Mouse (Mus musculus) kidney, postnatal 0 days (tissue): ENCODE results near the gene Psmd2. TPM values are rescaled to one million over a fixed set of nuclear protein-coding genes. Genes with fewer than 3 reads are reported as not detected.

ENCODE experiments used
- ATAC-seq: fragments of 200-750 bp; cut with Nextera tagmentation; replicated peaks from 2 replicates; pipeline ENCODE4 v1.8.0; 2017; ENCODE audit warnings: low read depth, moderate number of reproducible peaks, moderate TSS enrichment, moderate library complexity; ENCODE audit not compliant: low FRiP score
- DNase-seq: peaks from one replicate; pipeline ENCODE4 v3.0.0-alpha.2; 2016; ENCODE audit warnings: low spot score
- H3K27ac ChIP-seq: fragments of 300-500 bp; sonication (generic); 2 replicates; pipeline ENCODE4 v1.5.1; 2014; ENCODE audit warnings: mild to moderate bottlenecking
- H3K27me3 ChIP-seq: fragments of 300-500 bp; sonication (generic); 2 replicates; pipeline ENCODE4 v1.6.1; 2014; ENCODE audit warnings: low read length, mixed read lengths; ENCODE audit not compliant: insufficient read depth
- H3K36me3 ChIP-seq: fragments of 300-500 bp; sonication (generic); 2 replicates; pipeline ENCODE4 v1.6.1; 2014; ENCODE audit warnings: low read length, mixed read lengths; ENCODE audit not compliant: insufficient read depth
- H3K4me1 ChIP-seq: fragments of 300-500 bp; sonication (generic); replicated peaks from 2 replicates; pipeline ENCODE4 v1.6.1; 2014; ENCODE audit warnings: antibody characterized with exemption, low read length, mixed read lengths; ENCODE audit not compliant: insufficient read depth
- H3K4me2 ChIP-seq: fragments of 300-500 bp; sonication (generic); 2 replicates; pipeline ENCODE4 v1.6.1; 2014; ENCODE audit warnings: mild to moderate bottlenecking, low read length, moderate library complexity, mixed read lengths
- H3K4me3 ChIP-seq: fragments of 300-500 bp; sonication (generic); replicated peaks from 2 replicates; pipeline ENCODE4 v1.5.1; 2014; ENCODE audit warnings: low read depth, low read length
- H3K9ac ChIP-seq: fragments of 300-500 bp; sonication (generic); 2 replicates; pipeline ENCODE4 v1.6.1; 2014; ENCODE audit warnings: low read depth, low read length
- H3K9me3 ChIP-seq: fragments of 300-500 bp; sonication (generic); replicated peaks from 2 replicates; pipeline ENCODE4 v1.6.1; 2016; ENCODE audit warnings: low read length, inconsistent platforms, mixed read lengths
- CTCF ChIP-seq: IDR thresholded peaks from 2 replicates; pipeline ENCODE4 v1.5.1; 2016; ENCODE audit warnings: antibody characterized with exemption, low read depth, mild to moderate bottlenecking, moderate library complexity
- WGBS: fragments of 180-500 bp; shearing (Covaris S2); extraction: QIAGEN DNeasy Blood & Tissue Kit; methylation state at CpG from one replicate; pipeline ENCODE4 v1.1.7; 2014; 5-methylcytosine and 5-hydroxymethylcytosine counted together
- polyA plus RNA-seq: library from polyadenylated mRNA; unstranded; fragments of >200 nt; fragmentation: Nextera tagmentation; extraction: Ambion mirVana; gene quantifications from 2 replicates; pipeline ENCODE4 v1.2.1, GENCODE M21; 2015

The Psmd2 gene
- polyA plus RNA-seq, 1 experiment from 2014 or later, result 212 TPM

GRCm38 (mm10) chr16:20629731-20630634, 21.5 kb upstream of the Psmd2 start, which contains the start of gene Ece2:
Gene Ece2 (plus strand): TSS chr16:20629828.
- Histone ChIP-seq H3K9me3 (no peaks in the 10 kb centered on the region), H3K27ac (no peak within 1 kb of the TSS), H3K9ac (peak within 1 kb of the TSS; percentile 52; the same call in 1 of the 2 replicates), H3K27me3 (peaks cover 7% of the 10 kb centered on the region; the same call in 1 of the 2 replicates), H3K36me3 (no peaks in the 10 kb centered on the region), H3K4me3 (peak within 1 kb of the TSS; percentile 48), H3K4me1 (no peaks in the 10 kb centered on the region), H3K4me2 (peak within 1 kb of the TSS; percentile 94)
- ATAC-seq, result no peak
- DNase-seq, result peak; percentile 26
- WGBS, result 10% methylated on average over 51 of the region's 54 CpGs
- no peak for TF ChIP-seq CTCF

- no peaks in the 10 kb centered on the region for H3K9me3 ChIP-seq
Observed at GRCm38 (mm10) chr16:20637410-20637809, 14.0 kb upstream of the Psmd2 start.

GRCm38 (mm10) chr16:20638367-20638766, 13.1 kb upstream of the Psmd2 start:
- WGBS, result 84% methylated on average over 8 of the region's 8 CpGs
- ATAC-seq, result no peak
- no peak for DNase-seq
- H3K27ac ChIP-seq, result no peak overlapping the region
- H3K4me2 ChIP-seq, result no peak overlapping the region
- H3K4me1 ChIP-seq, result no peaks in the 10 kb centered on the region
- H3K36me3 ChIP-seq, result no peaks in the 10 kb centered on the region
- TF ChIP-seq CTCF, result no peak
- no peak overlapping the region for H3K4me3 ChIP-seq
- no peak overlapping the region for H3K9ac ChIP-seq
- H3K27me3 ChIP-seq, result no peaks in the 10 kb centered on the region
- H3K9me3 ChIP-seq, result no peaks in the 10 kb centered on the region

More at GRCm38 (mm10) chr16:20637410-20637809, 14.0 kb upstream of the Psmd2 start:
- Histone ChIP-seq H3K4me1 (no peaks in the 10 kb centered on the region), H3K4me2 (no peak overlapping the region), H3K27me3 (no peaks in the 10 kb centered on the region), H3K4me3 (no peak overlapping the region), H3K9ac (no peak overlapping the region), H3K36me3 (no peaks in the 10 kb centered on the region), H3K27ac (no peak overlapping the region)
- no peak for DNase-seq
- 72% methylated on average over 8 of the region's 8 CpGs for WGBS
- ATAC-seq, result no peak
- TF ChIP-seq CTCF, result no peak

GRCm38 (mm10) chr16:20642161-20642560, 9.3 kb upstream of the Psmd2 start:
- H3K4me2 ChIP-seq, result no peak overlapping the region
- peak; percentile 82 for TF ChIP-seq CTCF
- H3K27ac ChIP-seq, result no peak overlapping the region
- no peaks in the 10 kb centered on the region for H3K9me3 ChIP-seq
- ATAC-seq, result no peak
- H3K36me3 ChIP-seq, result no peaks in the 10 kb centered on the region
- no peak overlapping the region for H3K9ac ChIP-seq
- under 1% methylated on average over 8 of the region's 8 CpGs for WGBS
- peak; percentile 83 for DNase-seq
- no peaks in the 10 kb centered on the region for H3K4me1 ChIP-seq
- H3K4me3 ChIP-seq, result no peak overlapping the region
- no peaks in the 10 kb centered on the region for H3K27me3 ChIP-seq

- H3K4me1 ChIP-seq, result no peaks in the 10 kb centered on the region
- no peak overlapping the region for H3K27ac ChIP-seq
- no peaks in the 10 kb centered on the region for H3K36me3 ChIP-seq
- no peak overlapping the region for H3K4me2 ChIP-seq
- H3K27me3 ChIP-seq, result no peaks in the 10 kb centered on the region
- no peak overlapping the region for H3K4me3 ChIP-seq
- WGBS, result 87% methylated on average over 7 of the region's 7 CpGs
- DNase-seq, result no peak
- no peak for TF ChIP-seq CTCF
- no peaks in the 10 kb centered on the region for H3K9me3 ChIP-seq
- H3K9ac ChIP-seq, result no peak overlapping the region
- no peak for ATAC-seq
Observed at GRCm38 (mm10) chr16:20643911-20644310, 7.5 kb upstream of the Psmd2 start.

- no peaks in the 10 kb centered on the region for H3K27me3 ChIP-seq
- 7% methylated on average over 12 of the region's 12 CpGs for WGBS
Observed at GRCm38 (mm10) chr16:20651947-20652310, 477 bp downstream of the Psmd2 start.

More at GRCm38 (mm10) chr16:20651947-20652310, 477 bp downstream of the Psmd2 start:
- H3K4me1 ChIP-seq, result no peaks in the 10 kb centered on the region
- ATAC-seq (no peak), DNase-seq (no peak)
- peak overlapping the region; percentile 64 for H3K4me2 ChIP-seq
- peak overlapping the region; percentile 84 for H3K4me3 ChIP-seq
- no peak for TF ChIP-seq CTCF
- no peak overlapping the region for H3K27ac ChIP-seq
- H3K9me3 ChIP-seq, result no peaks in the 10 kb centered on the region
- H3K36me3 ChIP-seq, result peaks cover 24% of the 10 kb centered on the region
- peak overlapping the region; percentile 87 for H3K9ac ChIP-seq
